Mouse (Mus musculus) spleen, postnatal 14 days (tissue): ENCODE results near the gene Cacna1d.

Source experiments
- DNase-seq, 2 experiments: peaks; one replicate each; pipeline ENCODE4 v3.0.0; 2021 to 2022; ENCODE audit warnings: low spot score in 2 of 2

The Cacna1d gene

DNA sequence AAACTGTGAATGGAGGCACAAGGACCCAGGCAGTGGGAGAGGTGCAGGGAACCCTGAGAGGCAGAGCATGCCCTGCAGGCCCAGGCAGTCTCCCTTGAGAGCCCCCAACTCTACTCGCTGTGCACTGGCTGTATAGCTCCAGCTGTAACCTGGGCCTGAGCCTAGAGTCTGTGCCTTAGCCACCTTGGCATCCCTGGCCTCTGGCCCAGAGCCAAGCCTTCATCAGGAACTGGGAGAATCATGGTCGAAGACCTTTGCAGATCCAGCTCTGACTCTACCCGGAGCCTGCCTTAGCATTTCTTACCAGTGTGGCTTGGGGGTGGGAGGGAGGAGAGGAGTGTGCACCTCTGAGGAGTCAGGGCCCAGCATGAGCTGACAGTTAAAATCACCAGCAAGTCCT lies 322.4 kb downstream of the Cacna1d start:
- no peak for DNase-seq

DNA sequence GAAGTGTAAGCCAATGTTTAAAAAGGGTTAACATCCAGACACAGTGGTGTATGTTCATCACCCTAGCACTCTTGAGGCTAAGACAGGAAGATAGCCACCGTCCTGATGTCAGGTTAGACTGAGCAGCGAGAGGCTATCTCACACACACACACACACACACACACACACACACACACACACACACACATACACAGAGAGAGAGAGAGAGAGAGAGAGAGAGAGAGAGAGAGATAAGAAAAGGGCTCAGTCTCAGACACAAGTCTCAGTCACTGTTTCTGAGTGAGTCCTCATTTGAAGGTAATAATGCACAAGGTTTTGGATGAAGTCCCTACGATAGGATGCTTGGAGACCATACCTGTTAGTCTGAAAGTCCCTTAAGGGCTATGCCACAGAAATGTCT lies 322.9 kb downstream of the Cacna1d start:
- no peak for DNase-seq

DNA sequence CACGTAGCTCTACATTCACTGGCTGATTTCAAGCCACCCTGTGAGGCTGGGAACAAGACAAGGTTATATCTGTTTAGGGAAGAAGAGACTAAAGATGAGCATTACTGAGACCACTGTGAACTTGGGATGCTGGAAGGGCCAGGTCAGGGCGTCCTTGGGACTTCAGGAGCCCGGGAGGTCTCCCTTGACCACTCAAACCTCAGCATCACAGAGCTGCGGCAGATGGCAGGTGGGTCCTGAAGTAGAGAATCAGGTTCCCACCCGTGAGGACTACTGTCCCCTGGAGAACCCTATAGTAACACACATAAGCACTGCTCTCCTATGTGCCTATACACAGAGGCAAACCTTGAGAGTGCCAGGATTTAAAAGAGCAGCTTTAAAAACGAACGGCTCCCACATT lies 323.6 kb downstream of the Cacna1d start:
- DNase-seq, result no peak

DNA sequence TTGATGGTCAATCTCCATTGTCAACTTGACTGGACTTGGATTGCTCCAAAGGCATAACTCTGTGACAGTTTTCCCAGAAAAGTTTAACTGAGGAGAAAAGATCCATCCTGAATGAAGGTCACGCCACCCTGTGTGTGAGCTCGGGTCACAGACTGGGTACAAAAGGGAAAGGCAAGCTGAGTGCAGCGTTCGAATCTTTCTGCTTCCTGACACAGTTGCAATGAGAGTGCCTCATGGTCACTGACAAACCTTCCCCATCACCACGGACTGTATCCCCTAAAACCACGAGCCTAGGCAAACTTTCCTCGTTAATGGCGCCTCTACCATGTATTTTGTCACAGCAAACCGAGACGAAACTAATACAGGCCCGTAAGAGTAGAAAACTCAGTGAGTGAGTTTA lies 325.2 kb downstream of the Cacna1d start:
- no peak for DNase-seq

DNA sequence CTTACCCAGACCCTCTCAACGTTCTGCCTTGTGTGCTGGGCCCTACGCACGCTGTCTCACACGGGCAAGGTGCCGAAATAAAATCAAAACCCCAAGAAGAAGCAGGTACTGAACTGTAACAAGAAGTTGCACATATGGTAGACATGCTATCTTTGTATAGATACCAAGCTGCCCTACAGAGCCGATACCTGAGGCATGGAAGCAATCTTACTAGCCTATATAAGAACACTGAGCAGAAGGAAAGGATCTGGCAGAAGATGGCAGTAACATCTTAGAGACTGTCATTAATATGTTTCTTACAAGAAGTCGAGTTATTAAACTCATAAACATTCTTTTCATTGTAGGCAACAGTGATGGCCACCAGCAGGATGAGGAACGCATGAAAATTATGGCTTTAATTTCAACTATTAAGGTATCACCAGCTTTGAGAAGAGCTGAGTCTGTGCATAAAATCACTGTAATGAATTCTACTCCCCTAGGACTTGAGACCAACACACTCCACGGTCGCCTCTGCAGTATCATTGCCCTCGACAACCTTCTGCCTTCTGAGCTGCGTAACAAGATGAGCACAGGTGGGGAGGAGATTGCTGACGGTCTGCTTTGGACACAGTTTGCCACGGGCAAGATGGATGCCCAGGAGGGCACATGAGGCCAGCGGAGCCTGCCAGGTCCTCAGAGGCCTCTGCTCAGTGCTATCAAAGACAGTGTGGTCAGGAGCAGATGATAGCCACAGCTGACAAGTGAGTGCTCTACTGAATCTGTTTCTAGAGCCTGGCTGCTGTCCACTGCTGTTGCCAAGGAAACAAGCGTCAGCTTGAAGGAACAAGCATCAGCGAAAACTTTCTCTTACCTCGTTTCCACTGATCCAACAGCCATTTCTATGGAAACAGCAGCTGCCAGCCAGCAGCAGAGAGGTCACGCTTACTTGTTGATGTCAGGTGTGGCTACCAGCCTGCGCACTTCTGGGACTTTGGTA lies 327.2 kb downstream of the Cacna1d start:
- DNase-seq, result no peak

DNA sequence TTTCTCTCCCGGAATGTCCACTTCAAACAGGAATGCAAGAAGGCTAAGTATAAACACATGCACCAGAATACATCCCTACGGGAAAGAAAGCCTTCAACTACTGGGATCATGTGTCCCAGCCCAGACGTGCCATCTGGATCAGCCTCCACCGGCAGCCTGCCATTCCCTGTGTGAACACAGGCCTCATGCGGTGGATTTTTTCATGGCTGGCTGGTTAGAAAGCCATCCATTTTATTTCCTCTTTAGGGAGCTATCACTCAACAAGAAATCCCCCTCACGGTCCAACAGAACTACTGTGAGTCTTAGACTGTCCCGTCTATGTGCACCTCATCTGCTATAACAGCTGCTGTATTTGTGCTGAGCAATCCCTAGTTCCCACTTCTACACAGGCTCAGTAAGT lies 343.5 kb downstream of the Cacna1d start:
- no peak for DNase-seq

DNA sequence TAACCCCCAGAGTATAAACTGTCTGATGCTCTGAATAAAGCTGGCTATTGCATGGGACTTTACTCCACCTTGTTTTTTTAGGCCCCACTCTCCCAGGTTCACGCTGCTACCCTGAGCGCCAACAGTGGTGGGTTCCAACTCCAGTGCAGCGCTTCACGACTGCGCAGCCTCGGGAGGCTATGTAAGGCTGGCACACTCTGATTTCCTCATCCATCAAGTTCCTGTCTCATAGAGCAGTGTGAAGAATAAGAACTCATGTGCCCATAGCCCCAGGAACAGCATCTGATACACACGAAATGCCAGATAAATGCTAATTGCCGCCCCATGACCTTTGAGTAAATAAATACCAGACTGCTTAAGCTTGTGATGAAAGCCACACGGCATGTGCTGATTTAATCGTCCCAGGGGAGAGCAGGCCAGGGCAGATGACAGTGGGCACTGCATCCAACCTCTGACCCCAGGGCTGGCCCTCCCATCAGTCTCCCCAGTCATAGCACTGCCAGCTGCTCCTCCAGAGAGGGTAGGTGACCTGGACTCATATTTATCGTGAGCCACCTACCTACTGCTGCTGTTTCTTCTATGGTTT lies 352.8 kb downstream of the Cacna1d start:
- DNase-seq, result no peak

DNA sequence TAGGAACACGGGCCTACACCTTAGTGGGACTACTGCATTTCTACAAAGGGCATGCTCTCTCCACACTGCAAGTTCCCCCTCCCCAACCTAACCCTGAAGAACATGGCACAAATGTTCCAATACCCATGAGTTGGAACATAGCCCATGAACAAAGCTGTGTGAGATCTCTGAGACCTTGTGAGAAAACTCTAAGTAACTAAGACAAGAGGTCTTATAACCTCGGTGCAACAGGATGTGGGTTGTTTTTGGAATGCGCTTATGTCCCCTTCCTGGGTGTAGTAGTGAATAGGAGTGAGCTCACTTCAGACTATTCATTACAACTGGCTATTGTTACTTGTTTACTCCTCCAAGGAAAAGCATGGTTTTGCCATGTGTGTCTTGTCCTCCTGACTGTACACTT lies 353.3 kb downstream of the Cacna1d start:
- no peak for DNase-seq

DNA sequence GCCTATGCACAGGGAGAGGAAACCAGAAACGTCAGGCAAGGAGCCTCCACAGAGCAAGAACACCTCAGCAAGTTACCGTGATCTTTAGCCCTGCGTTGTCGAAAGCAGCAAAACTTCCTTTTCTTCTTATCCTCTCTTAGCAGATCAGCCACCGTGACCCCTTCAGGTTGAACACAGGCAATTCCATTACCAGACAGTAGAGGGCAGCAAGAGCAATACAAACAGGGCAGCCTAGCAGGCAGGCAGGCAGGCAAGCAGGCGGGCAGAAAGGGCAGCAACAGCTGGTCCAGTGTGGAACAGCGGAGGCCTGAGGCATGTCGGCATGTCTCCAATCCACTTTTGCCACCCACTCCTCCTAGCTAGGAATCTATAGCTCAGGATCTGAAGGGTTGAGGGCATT lies 354.3 kb downstream of the Cacna1d start:
- DNase-seq, result peak; percentile 58 to 83

DNA sequence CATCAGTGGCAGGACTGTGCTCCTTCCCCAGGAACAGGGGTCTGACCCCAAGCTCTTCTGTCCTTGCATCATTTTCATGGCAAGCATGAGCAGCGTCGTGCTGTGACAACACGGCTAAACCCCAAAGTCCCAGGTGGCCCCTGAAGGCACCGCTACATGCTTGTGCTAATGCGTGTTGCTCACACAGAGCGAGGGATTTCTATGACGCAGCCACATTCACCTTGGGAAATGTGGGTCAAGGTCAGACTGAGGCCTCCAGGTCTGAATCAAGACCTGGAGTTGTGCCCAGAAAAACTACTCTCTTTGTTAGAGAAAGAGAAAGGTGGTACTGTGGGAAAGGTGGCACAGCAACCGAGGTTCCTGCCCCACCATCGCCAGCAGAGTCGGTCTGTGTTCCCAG lies 355.9 kb downstream of the Cacna1d start:
- no peak for DNase-seq

DNA sequence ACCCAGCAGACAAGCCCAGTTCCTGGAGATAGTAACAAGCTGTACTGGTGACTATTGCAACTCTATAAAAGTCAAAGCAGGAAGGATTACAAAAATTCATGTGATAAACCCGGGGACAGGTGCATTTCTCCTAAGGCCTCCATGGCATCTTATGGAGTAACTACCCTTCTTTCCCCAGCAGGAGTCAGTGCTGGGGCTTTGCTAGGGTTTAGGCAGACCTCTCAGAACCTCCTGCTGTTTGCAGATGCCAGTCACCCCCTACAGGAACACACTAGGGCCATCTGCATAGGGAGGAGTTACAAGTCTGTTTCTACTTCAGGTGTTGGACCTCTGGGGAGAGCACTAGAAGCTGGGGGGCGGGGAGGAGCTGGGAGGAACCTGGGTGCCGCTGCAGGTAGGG lies 357.6 kb downstream of the Cacna1d start:
- no peak for DNase-seq

DNA sequence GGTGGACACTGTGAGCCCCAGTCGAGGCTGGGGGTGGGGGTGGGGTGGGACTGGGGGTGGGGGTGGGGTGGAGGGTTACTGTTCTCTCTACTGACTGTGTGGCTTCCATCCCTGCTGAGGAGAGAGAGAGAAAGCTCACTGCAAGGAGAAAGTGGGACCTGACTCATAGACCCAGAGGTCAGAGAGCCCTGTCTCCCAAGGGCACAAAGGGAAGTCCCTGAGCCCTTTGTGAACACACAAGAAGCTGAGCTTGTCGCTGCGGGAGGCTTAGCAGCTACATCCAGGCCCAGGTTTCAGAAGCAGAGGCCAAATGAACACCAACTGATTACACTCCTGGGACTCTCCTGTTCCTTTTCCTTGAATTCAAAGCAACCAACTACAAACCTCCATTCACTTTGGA lies 360.0 kb downstream of the Cacna1d start:
- no peak for DNase-seq

DNA sequence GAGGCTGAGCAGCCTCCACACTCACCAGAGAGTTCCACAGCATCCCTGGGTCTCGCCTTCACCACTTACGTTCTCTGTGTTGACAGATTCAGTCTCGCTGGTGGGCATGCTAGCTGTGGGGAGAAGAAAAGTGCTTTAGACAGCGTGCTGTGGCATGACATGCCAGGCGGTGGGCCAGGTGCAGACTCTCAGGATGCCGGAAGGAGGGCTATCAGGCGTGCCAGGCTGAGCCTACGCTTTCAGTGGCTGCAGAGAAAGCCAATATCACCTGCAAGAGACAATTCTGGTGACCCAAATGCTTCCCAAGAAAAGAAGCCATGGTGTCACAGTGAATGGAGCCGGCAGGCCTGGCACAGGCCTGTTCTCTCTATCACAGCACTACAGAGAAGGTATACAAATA lies 361.2 kb downstream of the Cacna1d start:
- no peak for DNase-seq

DNA sequence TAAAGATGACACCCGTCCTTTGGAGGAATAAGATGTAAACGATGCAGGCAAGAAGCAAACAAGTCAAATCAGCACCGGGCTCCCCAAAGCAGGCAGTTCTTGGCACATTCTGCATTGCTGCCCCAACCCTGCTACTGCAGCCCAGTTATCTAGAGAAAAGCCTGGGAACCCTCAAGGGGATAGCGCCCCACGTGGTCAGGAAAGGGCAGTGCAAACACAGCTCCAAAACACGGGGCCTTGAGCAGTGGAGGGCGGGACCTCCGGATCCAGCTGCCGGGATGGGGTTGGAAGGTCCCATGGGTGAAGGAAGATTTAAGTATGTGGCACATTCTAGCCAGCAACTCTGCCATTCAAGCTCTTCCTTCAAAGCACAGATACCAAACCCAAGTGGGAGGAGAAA lies 361.9 kb downstream of the Cacna1d start:
- peak; percentile 13 to 16 for DNase-seq

DNA sequence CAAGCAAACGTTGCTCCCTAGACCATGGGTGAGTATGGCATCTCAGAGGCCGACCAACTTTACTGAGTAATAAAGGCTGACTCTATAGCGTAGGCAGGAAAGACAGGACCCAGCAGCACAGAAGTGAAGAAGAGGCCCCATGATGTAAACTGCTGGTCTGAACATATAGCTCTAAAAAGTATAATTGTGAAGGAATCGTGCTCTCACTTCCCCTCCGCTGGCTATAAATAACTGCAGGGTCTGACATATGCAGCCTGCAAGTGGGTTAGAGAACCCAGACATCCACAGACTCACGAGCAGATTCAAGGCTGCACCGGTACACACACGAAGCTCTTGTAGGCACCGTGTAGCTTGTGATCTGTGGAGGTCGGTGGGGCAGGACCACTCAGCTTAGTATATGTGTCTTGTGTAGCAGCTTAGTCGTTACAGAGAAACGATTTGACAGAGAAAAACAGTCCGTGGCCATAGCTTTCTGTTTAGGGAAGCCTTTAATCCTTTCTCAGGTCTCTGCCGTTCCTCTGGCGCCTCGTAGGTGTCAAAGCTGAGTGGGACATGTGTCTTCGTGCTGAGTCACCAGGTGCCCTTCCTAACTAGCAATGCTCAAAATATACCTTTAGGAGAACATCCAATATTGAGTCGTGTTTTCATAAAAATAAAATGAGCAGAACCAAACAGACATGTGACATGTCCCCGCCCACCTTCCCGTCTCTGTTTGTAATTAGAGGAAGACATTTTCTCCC lies 366.1 kb downstream of the Cacna1d start:
- peak in 1 of 2 experiments; percentile 17 for DNase-seq

DNA sequence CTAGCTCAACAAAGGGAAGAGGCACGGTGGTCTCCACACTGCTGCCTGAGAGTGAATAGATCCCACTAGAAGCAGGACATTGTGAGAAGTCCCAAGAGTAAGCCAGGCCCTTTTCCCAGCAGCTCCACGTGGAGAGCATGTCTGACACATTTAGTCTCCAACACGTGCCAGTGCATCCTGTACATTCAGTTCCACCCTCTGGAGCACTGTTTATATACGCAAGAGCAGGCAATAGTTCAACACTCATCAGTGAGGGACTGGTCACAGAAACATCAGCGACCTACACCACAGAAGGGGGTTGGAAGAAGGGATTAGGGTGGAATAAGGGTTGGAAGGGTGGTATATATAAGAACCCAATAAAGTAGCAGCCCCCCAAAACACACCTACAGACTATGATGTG lies 371.2 kb downstream of the Cacna1d start:
- no peak for DNase-seq

DNA sequence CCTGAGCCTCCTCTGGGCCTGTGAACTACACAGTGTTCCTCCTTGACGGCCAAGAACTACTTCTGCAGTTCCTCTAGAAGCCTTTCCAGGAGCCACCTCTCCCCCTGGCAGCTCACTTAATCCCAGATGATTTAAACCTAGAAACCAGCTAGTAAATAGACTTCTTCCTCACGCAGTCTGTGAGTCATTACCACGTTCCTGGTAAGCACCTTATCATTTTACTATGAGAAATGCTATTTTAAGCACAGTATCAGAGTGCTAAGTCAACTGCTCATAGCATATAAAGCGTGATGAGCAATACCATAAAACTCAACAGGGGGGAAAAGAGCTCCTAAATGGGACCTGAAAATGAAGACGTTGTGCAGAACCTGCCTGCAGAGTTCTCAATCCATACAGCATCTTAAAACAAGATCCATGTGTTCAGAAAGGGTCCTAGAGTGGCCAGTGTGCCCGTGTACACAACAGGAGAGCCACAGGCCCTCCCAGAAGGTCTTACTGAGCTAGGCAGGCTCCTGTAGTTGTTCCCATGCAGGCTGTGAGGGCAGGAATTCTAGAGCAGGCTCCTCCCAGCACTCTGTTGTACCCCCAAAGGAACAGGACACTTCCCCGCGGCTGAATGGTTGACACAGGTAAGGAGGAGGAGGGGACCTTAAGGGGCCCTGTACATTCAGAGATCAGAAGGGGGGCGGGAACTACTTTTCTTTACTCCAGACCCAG lies 377.7 kb downstream of the Cacna1d start:
- no peak for DNase-seq

DNA sequence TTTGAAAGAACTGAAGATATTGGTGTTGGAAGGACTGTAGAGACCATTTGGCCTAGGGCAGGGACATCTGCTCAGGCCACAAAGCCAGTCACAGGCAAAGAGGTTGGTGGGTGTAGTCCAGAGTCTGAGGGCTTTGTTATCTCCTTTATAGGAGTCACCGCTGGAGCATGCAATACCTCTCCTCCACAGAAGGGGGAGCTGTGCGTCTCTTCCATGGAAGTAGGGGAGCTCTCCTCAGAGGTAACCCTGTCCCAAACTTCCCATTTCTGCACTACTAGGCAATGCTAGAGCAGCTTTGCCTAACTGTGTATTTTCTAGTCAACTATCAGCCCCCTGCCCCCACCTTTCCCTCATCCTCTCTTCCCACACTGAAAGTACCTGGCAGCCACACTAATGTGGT lies 382.2 kb downstream of the Cacna1d start:
- DNase-seq, result peak in 1 of 2 experiments; percentile 26

DNA sequence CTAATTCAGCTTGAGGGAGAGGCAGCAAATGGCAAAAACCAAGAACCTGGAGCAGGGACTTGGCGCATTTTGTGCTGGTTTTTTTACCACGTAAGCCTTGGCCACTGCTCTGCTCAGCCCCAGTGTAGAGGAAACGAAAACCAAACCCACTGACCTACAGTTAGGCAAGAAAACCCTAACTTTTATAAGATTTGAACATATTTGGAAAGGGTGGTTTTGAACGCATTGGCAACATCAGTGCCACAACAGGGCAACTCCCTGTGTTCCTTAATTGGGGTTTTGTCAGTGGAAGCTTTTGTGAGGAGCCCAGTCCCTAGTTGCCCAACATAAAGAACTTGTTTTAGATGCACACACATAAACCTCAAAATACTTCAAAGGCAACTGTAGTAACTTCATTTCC lies 384.7 kb downstream of the Cacna1d start:
- no peak for DNase-seq

DNA sequence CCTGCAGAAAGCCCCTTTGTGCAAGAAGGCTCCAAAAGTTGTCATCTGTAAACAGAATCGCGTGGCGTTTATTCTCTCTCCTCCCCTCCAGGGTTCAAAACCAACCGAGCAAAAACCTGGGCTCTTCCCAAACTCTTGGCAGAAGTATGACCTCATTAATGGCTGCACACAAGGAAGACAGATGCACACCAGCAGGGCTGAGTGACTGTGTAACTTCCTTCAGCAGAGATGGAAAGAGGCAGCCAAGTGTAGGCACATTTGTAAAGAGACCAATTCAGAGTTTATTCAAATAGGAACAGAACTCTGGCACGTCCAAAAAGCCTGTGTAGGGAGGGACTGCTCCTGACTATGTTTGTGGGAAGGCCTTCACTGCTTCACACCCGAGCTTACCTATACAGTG lies 385.7 kb downstream of the Cacna1d start:
- DNase-seq, result no peak

DNA sequence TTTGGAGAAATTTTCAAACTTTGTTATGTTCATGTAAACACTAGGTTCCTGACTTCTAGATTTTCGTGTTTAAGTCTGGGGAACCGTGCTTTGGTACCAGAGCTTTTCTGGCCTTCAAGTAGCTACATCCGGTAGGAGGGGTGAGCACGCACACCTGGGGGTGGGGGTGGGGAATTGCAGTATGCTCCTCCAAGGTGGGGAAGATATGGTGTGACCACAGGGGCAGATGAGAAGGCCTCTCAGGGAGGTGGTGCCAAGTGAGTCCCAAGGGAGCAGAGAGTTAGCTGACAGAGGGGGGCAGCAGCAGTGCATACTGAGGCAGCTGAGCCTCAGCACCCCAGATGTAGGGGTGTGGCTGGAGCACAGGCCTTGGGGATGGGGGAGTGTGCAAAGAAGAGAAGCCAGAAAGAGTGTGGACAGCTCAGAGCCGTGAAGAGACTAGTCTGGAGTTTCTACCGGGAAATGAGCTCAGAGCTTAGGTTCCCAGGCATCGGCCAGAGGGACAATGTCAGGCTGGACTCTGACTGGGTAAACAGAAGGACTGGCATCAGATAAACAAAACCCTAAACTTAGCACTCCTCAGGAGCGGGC lies 387.2 kb downstream of the Cacna1d start:
- DNase-seq, result no peak

DNA sequence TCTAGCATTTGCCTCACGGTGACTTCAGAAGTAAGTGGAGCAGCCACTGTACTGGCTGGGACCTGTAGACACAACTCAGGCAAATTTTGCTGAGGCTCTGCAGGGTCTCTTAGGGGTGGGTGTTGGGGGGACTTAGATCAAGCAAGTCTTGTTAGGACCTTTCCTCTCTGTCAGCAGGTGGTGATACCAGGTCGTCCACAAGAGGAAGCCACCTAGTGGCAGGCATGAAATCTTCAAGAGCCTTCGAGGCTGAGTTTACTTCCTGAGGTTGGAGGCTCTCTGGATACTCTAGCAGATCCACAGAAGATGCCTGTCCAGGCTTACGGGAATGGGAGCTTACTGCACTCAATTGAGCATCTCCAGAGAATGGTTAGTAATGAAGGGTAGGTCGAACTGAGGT lies 394.0 kb downstream of the Cacna1d start:
- DNase-seq, result no peak
